Mouse (Mus musculus) heart, embryonic 16.5 days (tissue): Measurements from ENCODE around the gene Olfr433. TPM values are rescaled to one million over a fixed set of nuclear protein-coding genes. Genes with fewer than 3 reads are reported as not detected.

Source experiments
- ATAC-seq: fragments of 200-750 bp; cut with Nextera tagmentation; replicated peaks from 2 replicates; pipeline ENCODE4 v1.8.0; 2017; ENCODE audit warnings: moderate number of reproducible peaks; ENCODE audit not compliant: insufficient read depth, low FRiP score; ENCODE audit errors: extremely low read depth
- H3K27ac ChIP-seq: fragments of 300-500 bp; sonication (generic); 2 replicates; pipeline ENCODE4 v1.5.1; 2014; ENCODE audit warnings: mild to moderate bottlenecking, low read length, control low read depth, moderate library complexity
- H3K27me3 ChIP-seq: fragments of 300-500 bp; sonication (generic); 2 replicates; pipeline ENCODE4 v1.6.1; 2014; ENCODE audit warnings: low read length, mixed read lengths; ENCODE audit not compliant: control insufficient read depth, insufficient read depth
- H3K36me3 ChIP-seq: fragments of 300-500 bp; sonication (generic); 2 replicates; pipeline ENCODE4 v1.6.1; 2014; ENCODE audit not compliant: control insufficient read depth, insufficient read depth
- H3K4me1 ChIP-seq: fragments of 300-500 bp; sonication (generic); 2 replicates; pipeline ENCODE4 v1.6.1; 2014; ENCODE audit warnings: low read length, mixed read lengths; ENCODE audit not compliant: control insufficient read depth, insufficient read depth
- H3K4me2 ChIP-seq: fragments of 300-500 bp; sonication (generic); 2 replicates; pipeline ENCODE4 v1.6.1; 2014; ENCODE audit warnings: low read depth, mild to moderate bottlenecking, control low read depth, low read length
- H3K4me3 ChIP-seq: fragments of 300-500 bp; sonication (generic); 2 replicates; pipeline ENCODE4 v1.5.1; 2014; ENCODE audit warnings: mild to moderate bottlenecking, control low read depth, low read length
- H3K9ac ChIP-seq: fragments of 300-500 bp; sonication (generic); 2 replicates; pipeline ENCODE4 v1.6.1; 2014; ENCODE audit warnings: low read length, control low read depth
- H3K9me3 ChIP-seq: fragments of 300-500 bp; sonication (generic); replicated peaks from 2 replicates; pipeline ENCODE4 v1.6.1; 2016; ENCODE audit warnings: low read length; ENCODE audit not compliant: control insufficient read depth
- WGBS: fragments of 180-500 bp; shearing (Covaris S2); extraction: QIAGEN DNeasy Blood & Tissue Kit; methylation state at CpG from one replicate; pipeline ENCODE4 v1.1.7; 2014; 5-methylcytosine and 5-hydroxymethylcytosine counted together
- polyA plus RNA-seq: library from polyadenylated mRNA; unstranded; fragments of >200 nt; fragmentation: Nextera tagmentation; extraction: Ambion mirVana; gene quantifications from 2 replicates; pipeline ENCODE4 v1.2.1, GENCODE M21; 2015

The Olfr433 gene
- polyA plus RNA-seq, 1 experiment from 2014 or later = not detected

- H3K4me1 ChIP-seq = no peaks in the 10 kb centered on the region
- 86% methylated on average over 2 of the region's 2 CpGs for WGBS
- no peak within 1 kb of the TSS for H3K9ac ChIP-seq
- no peak within 1 kb of the TSS for H3K4me2 ChIP-seq
- no peak for ATAC-seq
- no peak within 1 kb of the TSS for H3K4me3 ChIP-seq
- H3K27ac ChIP-seq = no peak within 1 kb of the TSS
- no peaks in the 10 kb centered on the region for H3K9me3 ChIP-seq
- no peaks in the 10 kb centered on the region for H3K27me3 ChIP-seq
- no peaks in the 10 kb centered on the region for H3K36me3 ChIP-seq
Measured at GRCm38 (mm10) chr1:174084031-174084430, 43.5 kb downstream of the Olfr433 start, which contains the start of gene Olfr429. Gene Olfr429, plus strand, starts transcription at chr1:174084331.

Other genes starting within 250 kb of the Olfr433 start
- 2.1 and 4.2 TPM in 2 replicates for gene Ifi211, start 127.7 kb upstream of the Olfr433 start, polyA plus RNA-seq
- 4.7 and 12.2 TPM in 2 replicates for gene Mndal, start 98.2 kb upstream of the Olfr433 start, polyA plus RNA-seq
- 2.2 and 4.0 TPM in 2 replicates for gene Ifi203, start 98.0 kb upstream of the Olfr433 start, polyA plus RNA-seq
- gene Ifi202b, start 58.0 kb upstream of the Olfr433 start, polyA plus RNA-seq = not detected in 2 replicates
- 1.0 and 1.5 TPM in 2 replicates for gene Ifi205, start 8.9 kb upstream of the Olfr433 start, polyA plus RNA-seq
- gene Olfr432, start 8.5 kb downstream of the Olfr433 start, polyA plus RNA-seq = not detected in 2 replicates
- not detected in 2 replicates for gene Olfr430, start 25.9 kb downstream of the Olfr433 start, polyA plus RNA-seq
- not detected in 2 replicates for gene Olfr429, start 43.6 kb downstream of the Olfr433 start, polyA plus RNA-seq
- not detected in 2 replicates for gene Olfr427, start 56.2 kb downstream of the Olfr433 start, polyA plus RNA-seq
- not detected in 2 replicates for gene Olfr231, start 80.5 kb downstream of the Olfr433 start, polyA plus RNA-seq
- gene Olfr424, start 90.8 kb downstream of the Olfr433 start, polyA plus RNA-seq = not detected in 2 replicates
- gene Olfr420, start 114.9 kb downstream of the Olfr433 start, polyA plus RNA-seq = not detected in 2 replicates
- gene Spta1, start 132.1 kb downstream of the Olfr433 start, polyA plus RNA-seq = 1.6 and 1.8 TPM in 2 replicates
- gene Olfr419, start 211.4 kb downstream of the Olfr433 start, polyA plus RNA-seq = not detected in 2 replicates